Mouse (Mus musculus) heart, adult 18-20 months (tissue): ENCODE measurements at regions not wholly inside any gene's neighbourhood (a gene's known extent, or its start where the extent isn't known, plus 50 kb on each side); places are given as distances from the start of the nearest gene placed in this dataset.
"Not testable (repeated sequence)": the region's sequence is repeated elsewhere in the genome, so short reads cannot be mapped to it uniquely, and the experiment has no call there.

ENCODE experiments used
- DNase-seq, 2 experiments: peaks; one replicate each; pipeline ENCODE4 v3.0.0; 2021 to 2022; ENCODE audit warnings: mixed read lengths in 1 of 2

DNA sequence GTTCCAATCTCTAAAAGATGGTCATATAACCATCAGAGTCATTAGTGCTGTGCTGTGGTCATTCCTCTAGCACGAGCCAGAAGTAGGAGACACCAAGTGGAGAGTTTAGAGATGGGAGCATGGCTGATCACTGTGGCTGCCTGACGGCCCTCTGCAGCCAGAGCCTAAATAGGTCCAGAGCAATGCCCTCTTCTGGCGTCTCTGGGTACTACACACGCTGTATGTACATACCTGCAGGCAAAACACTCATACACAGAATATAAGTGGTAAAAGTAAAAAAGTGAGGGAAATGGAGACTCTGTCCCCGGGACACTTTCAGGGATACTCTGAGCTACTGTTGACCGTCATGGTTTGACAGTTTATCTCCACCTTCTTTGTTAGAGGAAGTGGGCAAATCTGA, 91.4 kb downstream of the Gm21738 start:
- no peak for DNase-seq

DNA sequence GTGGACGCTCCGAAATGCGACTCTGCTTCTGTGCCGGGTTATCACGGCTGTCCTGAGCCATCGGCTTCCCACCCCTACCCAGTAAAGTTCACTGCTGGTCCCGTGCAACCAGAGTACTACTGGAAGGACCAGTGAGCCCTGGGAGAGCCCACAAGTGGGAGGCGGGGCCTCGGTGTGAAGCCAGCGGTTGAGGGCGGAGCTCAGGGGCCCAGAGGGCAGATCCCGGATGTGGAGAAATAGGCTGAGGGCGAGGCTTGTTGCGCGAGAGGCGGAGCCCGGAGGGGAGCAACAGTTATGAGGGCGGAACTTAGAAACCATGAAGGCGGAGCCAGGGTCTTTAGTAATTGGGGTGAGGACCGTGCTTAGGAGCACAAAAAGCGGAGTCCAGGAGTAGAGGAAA, 107.1 kb downstream of the Gm21738 start:
- no peak for DNase-seq

DNA sequence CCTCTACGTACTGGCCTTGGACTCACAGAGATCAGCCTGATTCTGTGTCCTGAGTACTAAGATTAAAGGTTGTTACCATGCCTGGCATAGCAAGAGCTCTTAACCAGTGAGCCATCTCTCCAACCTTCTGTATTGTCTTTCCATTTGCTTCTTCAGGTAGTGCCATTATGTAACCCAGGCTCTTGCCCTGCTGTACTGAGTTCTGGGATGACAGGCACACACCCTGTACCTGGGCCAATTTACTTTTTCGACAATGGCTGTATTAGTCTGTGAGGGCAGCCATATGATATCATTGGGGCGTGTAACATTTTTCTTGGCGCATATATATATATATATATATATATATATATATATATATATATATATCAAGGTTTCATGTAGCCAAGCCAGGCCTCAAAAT, 115.9 kb downstream of the Gm21738 start:
- DNase-seq, result not testable (repeated sequence)

GRCm38 (mm10) chr14:19279096-19279495, 139.6 kb downstream of the Gm21738 start:
- no peak for DNase-seq

- DNase-seq, result peak; percentile 33 to 73
These were observed 140.8 kb downstream of the Gm21738 start for GRCm38 (mm10) chr14:19277777-19278385.
